Comparison of ENCODE assay signal across 7 mouse cellular contexts in the genomic region with DNA sequence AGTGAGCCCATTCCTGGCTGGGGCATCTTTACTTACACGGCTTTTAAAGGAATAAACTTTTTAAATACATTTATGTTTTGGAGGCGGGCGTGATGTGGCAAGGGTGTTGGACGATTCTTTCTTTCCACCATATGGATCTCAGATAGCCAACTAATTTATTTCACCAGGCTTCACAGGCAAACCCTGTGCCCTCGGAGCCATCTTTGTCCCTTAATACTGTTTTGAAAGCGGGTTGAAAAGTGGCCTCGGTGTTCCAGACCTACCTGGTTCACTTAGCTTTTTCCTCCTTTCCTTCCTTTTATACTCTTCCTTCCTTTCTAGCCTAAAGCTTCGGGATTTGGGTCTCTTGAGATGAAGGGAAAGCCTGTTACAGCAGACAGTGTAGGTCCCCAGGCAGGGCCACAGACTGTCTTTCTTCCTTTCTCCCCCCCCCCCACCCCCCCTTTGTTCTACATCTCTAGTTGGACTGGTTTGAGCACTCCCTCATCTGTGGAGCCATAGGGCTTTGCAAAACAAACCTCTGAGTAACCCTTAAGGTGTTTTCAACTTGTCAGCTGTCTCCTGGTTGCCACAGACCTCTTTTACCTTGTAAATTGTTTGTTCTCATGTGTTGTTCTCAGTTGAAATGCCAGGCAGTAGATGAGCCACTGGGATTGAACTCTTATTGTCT. TPM values are rescaled to one million over a fixed set of nuclear protein-coding genes. Genes with fewer than 3 reads are reported as not detected.
DNase-seq lines count a peak whose midpoint lies in the region; ATAC-seq and TF ChIP-seq lines count a peak whose summit lies in the region.

No protein-coding gene starts in this region.

- H3K4me1 ChIP-seq in thymus, adult 2 months (replicated peaks; ENCODE audit: control insufficient read depth, insufficient read depth, low read length) = peaks cover 3% of the 10 kb centered on the region
- H3K4me1 ChIP-seq in embryonic facial prominence, embryonic 11.5 days (ENCODE audit: control insufficient read depth, insufficient read depth, low read length) = no peaks in the 10 kb centered on the region; the same call in 1 of the 2 replicates
- peaks cover 14% of the 10 kb centered on the region for H3K4me1 ChIP-seq in hindbrain, embryonic 14.5 days (replicated peaks; ENCODE audit: control insufficient read depth, insufficient read depth, low read length)
- H3K4me1 ChIP-seq in midbrain, embryonic 12.5 days = peaks cover 16% of the 10 kb centered on the region

- WGBS in thymus, adult 2 months = under 1% methylated on average over 8 of the region's 8 CpGs
- 6% methylated on average over 8 of the region's 8 CpGs for WGBS in embryonic facial prominence, embryonic 11.5 days
- WGBS in hindbrain, embryonic 14.5 days = 6% methylated on average over 8 of the region's 8 CpGs
- 4% methylated on average over 8 of the region's 8 CpGs for WGBS in midbrain, embryonic 12.5 days

- H3K27ac ChIP-seq in thymus, adult 2 months (ENCODE audit: control insufficient read depth, insufficient read depth, low read length) = peak overlapping the region; percentile 22
- H3K27ac ChIP-seq in embryonic facial prominence, embryonic 11.5 days (replicated peaks; ENCODE audit: low read depth, low read length) = peak overlapping the region; percentile 25
- H3K27ac ChIP-seq in hindbrain, embryonic 14.5 days = peak overlapping the region; percentile 87
- H3K27ac ChIP-seq in midbrain, embryonic 12.5 days (replicated peaks) = peak overlapping the region; percentile 71

- no peaks in the 10 kb centered on the region for H3K27me3 ChIP-seq in thymus, adult 2 months (ENCODE audit: control insufficient read depth, insufficient read depth, low read length)
- no peaks in the 10 kb centered on the region for H3K27me3 ChIP-seq in embryonic facial prominence, embryonic 11.5 days (ENCODE audit: control insufficient read depth, insufficient read depth, low read length)
- H3K27me3 ChIP-seq in hindbrain, embryonic 14.5 days (ENCODE audit: control insufficient read depth, insufficient read depth, low read length) = no peaks in the 10 kb centered on the region
- no peaks in the 10 kb centered on the region for H3K27me3 ChIP-seq in midbrain, embryonic 12.5 days

- no peak for ATAC-seq in embryonic facial prominence, embryonic 11.5 days (replicated peaks; ENCODE audit: insufficient number of reproducible peaks, low FRiP score, low TSS enrichment, low read depth)
- no peak for ATAC-seq in hindbrain, embryonic 14.5 days (ENCODE audit: low FRiP score)
- no peak for ATAC-seq in midbrain, embryonic 12.5 days (ENCODE audit: low FRiP score, low read depth)

- H3K4me3 ChIP-seq in thymus, adult 2 months (ENCODE audit: control insufficient read depth, insufficient read depth, low read length) = peak overlapping the region; percentile 49
- H3K4me3 ChIP-seq in embryonic facial prominence, embryonic 11.5 days (ENCODE audit: low read depth, low read length) = peak overlapping the region; percentile 80
- peak overlapping the region; percentile 79 for H3K4me3 ChIP-seq in hindbrain, embryonic 14.5 days (replicated peaks; ENCODE audit: low read length)
- peak overlapping the region; percentile 94 for H3K4me3 ChIP-seq in midbrain, embryonic 12.5 days

- TF ChIP-seq POLR2A in thymus, adult 2 months (IDR thresholded peaks at IDR 0.05; ENCODE audit: control insufficient read depth, extremely low read depth, insufficient read depth, low read length, poor library complexity) = no peak

- no peaks in the 10 kb centered on the region for H3K36me3 ChIP-seq in thymus, adult 2 months (ENCODE audit: control insufficient read depth, insufficient read depth, low read length)
- no peaks in the 10 kb centered on the region; the same call in 1 of the 2 replicates for H3K36me3 ChIP-seq in embryonic facial prominence, embryonic 11.5 days (replicated peaks; ENCODE audit: control insufficient read depth, insufficient read depth, low read depth, low read length)
- H3K36me3 ChIP-seq in hindbrain, embryonic 14.5 days (replicated peaks; ENCODE audit: control insufficient read depth, insufficient read depth) = no peaks in the 10 kb centered on the region; the same call in 1 of the 2 replicates
- H3K36me3 ChIP-seq in midbrain, embryonic 12.5 days = 0 out of 2 replicates have a peak, but pooled peaks cover 2% of the 10 kb centered on the region

- H3K9ac ChIP-seq in embryonic facial prominence, embryonic 11.5 days (replicated peaks; ENCODE audit: low read length) = peak overlapping the region; percentile 75
- peak overlapping the region; percentile 80 for H3K9ac ChIP-seq in hindbrain, embryonic 14.5 days
- peak overlapping the region; percentile 78 for H3K9ac ChIP-seq in midbrain, embryonic 12.5 days (replicated peaks)

- peak; percentile 4 for DNase-seq in thymus, adult 2 months
- DNase-seq in thymus, adult 18-20 months = no peak
- DNase-seq in embryonic facial prominence, embryonic 11.5 days (ENCODE audit: low spot score) = peak; percentile 9
- no peak for DNase-seq in hindbrain, embryonic 14.5 days (ENCODE audit: low spot score)
- DNase-seq in layer of hippocampus, adult 8-10 months (ENCODE audit: low spot score in 2 of 2) = no peak
- no peak for DNase-seq in right cerebral cortex, postnatal 4 days

- H3K4me2 ChIP-seq in embryonic facial prominence, embryonic 11.5 days (ENCODE audit: low read depth, low read length) = peak overlapping the region; percentile 64
- H3K4me2 ChIP-seq in hindbrain, embryonic 14.5 days (replicated peaks) = peak overlapping the region; percentile 93
- H3K4me2 ChIP-seq in midbrain, embryonic 12.5 days (replicated peaks) = peak overlapping the region; percentile 92

- no peak for TF ChIP-seq CTCF in thymus, adult 2 months (IDR thresholded peaks at IDR 0.05; ENCODE audit: borderline replicate concordance, control insufficient read depth, extremely low read depth, insufficient read depth, low read length, poor library complexity)

- no peaks in the 10 kb centered on the region for H3K9me3 ChIP-seq in embryonic facial prominence, embryonic 11.5 days (replicated peaks; ENCODE audit: control insufficient read depth, low read length)
- H3K9me3 ChIP-seq in hindbrain, embryonic 14.5 days (ENCODE audit: control insufficient read depth, low read length) = no peaks in the 10 kb centered on the region
- H3K9me3 ChIP-seq in midbrain, embryonic 12.5 days = no peaks in the 10 kb centered on the region

RNA-seq across cellular contexts. Expression of a gene that starts 0.7 kb away (rescaled TPM):
- 4.4 and 4.6 TPM in 2 replicates for polyA plus RNA-seq in thymus, adult 2 months (2012; rRNA removed)
- polyA plus RNA-seq in embryonic facial prominence, embryonic 11.5 days (2014; fragmentation: Nextera tagmentation; extraction: Ambion mirVana) = 18.6 and 22.2 TPM in 2 replicates
- 16.7 and 19.1 TPM in 2 replicates for polyA plus RNA-seq in hindbrain, embryonic 14.5 days (2014; fragmentation: Nextera tagmentation; extraction: Ambion mirVana)
- polyA plus RNA-seq in midbrain, embryonic 12.5 days (2016; fragmentation: Nextera tagmentation; extraction: Ambion mirVana) = 22.7 and 23.6 TPM in 2 replicates
- total RNA-seq in layer of hippocampus, adult 8-10 months (2022) = 10 to 100 TPM in 1 of 4 experiments, 1 to 10 TPM in 3; 6.7 to 10.7 (median 8.0) TPM

RNA-seq across cellular contexts. Expression of a gene that starts 1.0 kb away (rescaled TPM):
- polyA plus RNA-seq in thymus, adult 2 months (2012; rRNA removed) = 50.4 and 50.7 TPM in 2 replicates
- 28.3 and 32.0 TPM in 2 replicates for polyA plus RNA-seq in embryonic facial prominence, embryonic 11.5 days (2014; fragmentation: Nextera tagmentation; extraction: Ambion mirVana)
- 36.7 and 43.4 TPM in 2 replicates for polyA plus RNA-seq in hindbrain, embryonic 14.5 days (2014; fragmentation: Nextera tagmentation; extraction: Ambion mirVana)
- 35.1 and 36.2 TPM in 2 replicates for polyA plus RNA-seq in midbrain, embryonic 12.5 days (2016; fragmentation: Nextera tagmentation; extraction: Ambion mirVana)
- 10 to 100 TPM; 67.1 to 87.7 (median 74.4) TPM for total RNA-seq in layer of hippocampus, adult 8-10 months (2022)

RNA-seq across cellular contexts. Expression of a gene that starts 18.5 kb away (rescaled TPM):
- polyA plus RNA-seq in thymus, adult 2 months (2012; rRNA removed) = 35.0 and 41.7 TPM in 2 replicates
- polyA plus RNA-seq in embryonic facial prominence, embryonic 11.5 days (2014; fragmentation: Nextera tagmentation; extraction: Ambion mirVana) = 16.8 and 18.3 TPM in 2 replicates
- polyA plus RNA-seq in hindbrain, embryonic 14.5 days (2014; fragmentation: Nextera tagmentation; extraction: Ambion mirVana) = 20.8 and 22.2 TPM in 2 replicates
- 26.8 and 27.0 TPM in 2 replicates for polyA plus RNA-seq in midbrain, embryonic 12.5 days (2016; fragmentation: Nextera tagmentation; extraction: Ambion mirVana)
- total RNA-seq in layer of hippocampus, adult 8-10 months (2022) = 10 to 100 TPM; 49.8 to 55.9 (median 52.8) TPM

Comparison
In these comparisons a context has a peak if more than half of its experiments do, and no peak if none do; other contexts are left out.
1. DNase-seq: peak in thymus, adult 2 months (single experiment) and embryonic facial prominence, embryonic 11.5 days (single experiment); none in thymus, adult 18-20 months (0 of 2), hindbrain, embryonic 14.5 days (single experiment), layer of hippocampus, adult 8-10 months (0 of 2) and right cerebral cortex, postnatal 4 days (single experiment).
2. H3K27ac ChIP-seq: peak in every context shown above with its lines; median percentile 87 in hindbrain, embryonic 14.5 days; 71 in midbrain, embryonic 12.5 days; 25 in embryonic facial prominence, embryonic 11.5 days; 22 in thymus, adult 2 months.
3. Peak in every context shown above with its lines, with median percentiles within 50 percentile points of each other: H3K4me3 ChIP-seq, H3K4me2 ChIP-seq and H3K9ac ChIP-seq.